Mouse (Mus musculus): Measurements from ENCODE around the gene Dcaf4. TPM values are rescaled to one million over a fixed set of nuclear protein-coding genes. Genes with fewer than 3 reads are reported as not detected.
A peak's percentile ranks its signal among the peaks of the same experiment; 100 is the strongest.

Dcaf4 gene
- total RNA-seq (2015; ENCODE audit: low replicate concordance): 1.8 and 3.8 TPM in 2 replicates
- total RNA-seq (2017; ENCODE audit: low replicate concordance): 3.0 and 5.3 TPM in 2 replicates

GRCm38 (mm10) chr12:83520311-83520890 lies at the start of gene Dcaf4:
Dcaf4 (plus strand) TSS chr12:83520466.
- ATAC-seq (replicated peaks; ENCODE audit: low FRiP score, poor library complexity, severe bottlenecking): peak; percentile 95

- ATAC-seq (replicated peaks; ENCODE audit: low FRiP score, poor library complexity, severe bottlenecking): no peak
Observed at GRCm38 (mm10) chr12:83471760-83472159, 48.5 kb upstream of the Dcaf4 start.

GRCm38 (mm10) chr12:83473987-83474600 lies 46.2 kb upstream of the Dcaf4 start:
- no peak for ATAC-seq (replicated peaks; ENCODE audit: low FRiP score, poor library complexity, severe bottlenecking)

GRCm38 (mm10) chr12:83475419-83475818 lies 44.8 kb upstream of the Dcaf4 start:
- no peak for ATAC-seq (replicated peaks; ENCODE audit: low FRiP score, poor library complexity, severe bottlenecking)

DNA sequence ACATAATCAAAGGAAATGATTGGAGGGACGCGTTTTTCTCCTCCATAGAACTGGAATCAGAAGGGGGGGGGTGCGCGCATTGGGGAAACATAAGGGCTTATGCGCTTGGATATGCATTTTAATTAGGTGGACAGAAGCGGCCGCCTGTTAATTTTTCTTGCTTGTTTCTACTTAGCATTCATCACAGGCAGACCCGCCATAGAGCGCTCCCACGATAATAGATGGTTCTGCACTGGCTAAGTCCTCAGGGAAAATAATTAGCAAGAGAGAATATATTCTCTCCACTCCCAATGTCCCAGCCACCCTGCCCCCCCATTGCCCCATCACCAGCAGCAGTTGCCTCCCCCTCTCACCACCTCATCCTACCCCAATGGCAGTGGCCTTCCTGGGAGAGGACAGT lies 44.0 kb upstream of the Dcaf4 start:
- no peak for ATAC-seq (replicated peaks; ENCODE audit: low FRiP score, poor library complexity, severe bottlenecking)

GRCm38 (mm10) chr12:83479140-83479539 lies 41.1 kb upstream of the Dcaf4 start:
- ATAC-seq (replicated peaks; ENCODE audit: low FRiP score, poor library complexity, severe bottlenecking): peak; percentile 83

- ATAC-seq (replicated peaks; ENCODE audit: low FRiP score, poor library complexity, severe bottlenecking): peak; percentile 45; the same call in 1 of the 2 replicates
Observed at GRCm38 (mm10) chr12:83479818-83480401, 40.4 kb upstream of the Dcaf4 start.

GRCm38 (mm10) chr12:83481439-83481838 lies 38.8 kb upstream of the Dcaf4 start:
- no peak for ATAC-seq (replicated peaks; ENCODE audit: low FRiP score, poor library complexity, severe bottlenecking)

DNA sequence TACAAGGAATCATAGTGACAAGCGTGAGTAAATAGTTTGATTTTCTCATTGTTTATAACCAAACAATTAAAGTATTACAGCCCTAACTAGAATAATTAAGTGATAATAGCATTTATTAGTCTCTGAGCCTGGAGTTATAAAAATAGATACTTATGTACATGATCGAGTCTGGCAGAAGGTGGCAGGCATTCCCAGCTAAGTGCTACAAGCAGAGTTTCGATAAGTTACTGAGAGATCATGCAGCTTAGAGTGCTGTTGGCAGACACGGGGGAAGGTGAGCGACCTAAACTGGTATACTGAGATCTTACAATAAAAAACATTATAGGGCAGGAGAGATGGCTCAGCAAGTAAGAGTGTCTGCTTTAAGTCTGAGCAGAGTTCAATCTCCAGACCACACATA lies 36.6 kb upstream of the Dcaf4 start:
- no peak for ATAC-seq (replicated peaks; ENCODE audit: low FRiP score, poor library complexity, severe bottlenecking)

GRCm38 (mm10) chr12:83484855-83485745 lies 35.2 kb upstream of the Dcaf4 start:
- no peak for ATAC-seq (replicated peaks; ENCODE audit: low FRiP score, poor library complexity, severe bottlenecking)

DNA sequence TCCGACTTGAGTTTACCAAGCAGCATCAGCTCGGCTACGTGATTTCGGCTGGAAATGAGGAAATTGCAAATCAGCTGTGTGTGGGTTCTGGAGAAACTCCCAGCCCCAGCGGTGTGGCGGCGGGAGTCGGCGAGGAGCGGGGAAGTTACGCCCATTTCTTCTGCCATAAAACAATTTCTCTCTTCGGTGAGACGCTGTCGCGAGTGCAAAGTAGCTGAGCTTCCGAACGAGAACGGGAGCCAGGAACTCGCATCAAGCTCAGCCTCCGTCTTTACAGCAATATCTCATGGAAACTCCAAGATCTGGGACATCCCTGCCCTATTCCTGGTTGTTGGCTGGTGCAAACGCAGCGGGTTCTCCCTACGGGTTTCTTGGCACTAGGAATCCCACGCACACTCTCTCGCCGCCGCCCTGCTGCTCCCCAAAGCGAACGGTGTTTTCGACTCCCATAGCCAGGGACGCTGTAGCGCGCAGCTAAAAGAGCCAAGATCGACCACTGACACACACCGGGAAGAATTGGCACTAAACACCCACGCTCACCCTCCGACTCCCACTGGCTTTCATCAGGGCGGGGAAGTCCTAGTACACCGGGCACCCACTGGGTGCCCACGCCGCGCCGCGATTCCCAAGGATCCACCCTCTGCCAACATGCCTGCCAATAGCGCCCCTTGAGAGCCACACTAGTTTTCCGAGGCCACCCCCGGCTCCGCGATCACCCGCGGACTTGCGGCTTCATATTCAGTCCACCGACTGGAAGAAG lies 34.2 kb upstream of the Dcaf4 start:
- ATAC-seq (replicated peaks; ENCODE audit: low FRiP score, poor library complexity, severe bottlenecking): peak; percentile 18; the same call in 1 of the 2 replicates

GRCm38 (mm10) chr12:83486671-83487461 lies 33.4 kb upstream of the Dcaf4 start:
- ATAC-seq (replicated peaks; ENCODE audit: low FRiP score, poor library complexity, severe bottlenecking): peak; percentile 27; the same call in 1 of the 2 replicates

DNA sequence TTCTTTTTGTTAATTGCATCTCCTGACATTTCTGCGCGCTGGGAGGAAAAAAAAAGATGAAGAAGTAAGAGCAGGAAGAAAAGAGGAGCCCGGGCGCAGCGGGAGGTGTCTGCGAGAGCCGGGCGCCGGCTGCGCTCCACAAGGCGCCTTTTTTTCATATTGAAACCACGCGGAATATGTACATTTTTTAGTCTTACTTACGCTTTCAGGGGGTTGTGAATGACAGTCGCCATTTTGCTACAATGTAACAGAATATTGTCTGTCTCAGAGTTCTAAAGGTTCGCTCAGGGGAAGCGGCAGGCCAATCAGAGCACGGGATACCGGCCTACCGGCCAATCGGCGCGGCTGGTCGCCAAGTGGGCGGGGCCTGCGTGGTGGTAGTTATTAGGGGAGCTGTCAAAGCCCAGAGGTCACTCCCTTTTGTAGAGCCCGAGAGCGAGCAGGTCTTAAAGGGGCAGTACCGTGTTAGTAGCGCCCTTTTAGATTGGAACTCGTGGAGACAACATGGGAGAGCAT lies 32.7 kb upstream of the Dcaf4 start, which contains the start of gene Dpf3:
Gene Dpf3, minus strand, starts transcription at position 241 of the 516 bp plus-strand sequence.
- ATAC-seq (replicated peaks; ENCODE audit: low FRiP score, poor library complexity, severe bottlenecking): peak; percentile 89

DNA sequence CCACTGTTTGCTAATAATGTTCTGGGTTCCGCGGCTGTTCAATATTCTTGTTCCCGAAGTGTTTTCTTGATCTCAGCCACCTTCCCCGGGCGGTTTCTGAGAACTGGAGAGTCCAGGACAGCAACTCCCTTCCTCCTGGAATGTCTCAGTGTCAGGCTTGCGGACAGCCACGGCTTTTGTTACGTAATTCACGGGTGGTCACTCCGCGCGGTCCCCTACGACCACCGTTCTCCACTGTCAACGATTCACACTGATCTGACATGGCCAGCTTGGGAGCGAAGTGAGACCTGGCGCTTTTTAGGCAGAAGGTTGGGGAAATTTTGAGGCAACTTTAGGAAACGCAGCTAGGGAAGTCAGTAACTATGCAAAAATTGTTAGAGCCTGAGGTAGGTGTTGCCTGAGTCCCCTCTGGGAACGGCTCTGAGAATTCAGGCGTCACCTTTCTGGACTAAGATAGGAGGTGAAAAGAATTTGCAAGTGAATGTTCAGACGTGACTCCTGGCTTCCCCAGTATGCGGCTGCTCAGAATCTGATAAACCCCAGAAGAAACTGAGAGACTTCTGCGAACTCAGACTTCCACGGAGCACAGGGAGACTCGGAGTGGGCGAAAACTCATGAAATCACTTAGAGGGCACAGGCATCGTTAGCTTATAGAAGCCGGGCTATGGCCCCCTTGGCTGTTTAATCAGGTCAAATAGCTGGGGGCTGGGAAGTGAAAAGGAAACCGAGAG lies 31.9 kb upstream of the Dcaf4 start:
- peak; percentile 33 for ATAC-seq (replicated peaks; ENCODE audit: low FRiP score, poor library complexity, severe bottlenecking)

DNA sequence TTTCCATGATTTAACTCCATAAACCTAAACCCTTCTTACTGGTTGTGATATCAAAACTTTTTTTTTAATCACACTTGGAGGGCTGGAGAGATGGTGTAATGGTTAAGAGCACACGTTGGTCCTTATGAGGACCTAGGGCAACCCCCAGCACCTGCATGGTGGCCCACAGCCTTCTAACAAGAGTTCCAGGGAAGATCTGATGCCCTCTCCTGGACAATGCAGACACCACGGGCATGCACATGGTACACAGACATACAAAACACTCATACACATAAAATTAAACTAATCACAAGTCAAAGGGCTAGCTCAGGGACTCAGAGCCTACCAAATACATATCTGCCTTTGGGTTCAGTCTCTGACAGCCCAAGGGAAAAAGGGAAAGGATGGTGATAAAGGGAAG lies 30.5 kb upstream of the Dcaf4 start:
- ATAC-seq (replicated peaks; ENCODE audit: low FRiP score, poor library complexity, severe bottlenecking): no peak

GRCm38 (mm10) chr12:83491609-83492008 lies 28.7 kb upstream of the Dcaf4 start:
- ATAC-seq (replicated peaks; ENCODE audit: low FRiP score, poor library complexity, severe bottlenecking): no peak

DNA sequence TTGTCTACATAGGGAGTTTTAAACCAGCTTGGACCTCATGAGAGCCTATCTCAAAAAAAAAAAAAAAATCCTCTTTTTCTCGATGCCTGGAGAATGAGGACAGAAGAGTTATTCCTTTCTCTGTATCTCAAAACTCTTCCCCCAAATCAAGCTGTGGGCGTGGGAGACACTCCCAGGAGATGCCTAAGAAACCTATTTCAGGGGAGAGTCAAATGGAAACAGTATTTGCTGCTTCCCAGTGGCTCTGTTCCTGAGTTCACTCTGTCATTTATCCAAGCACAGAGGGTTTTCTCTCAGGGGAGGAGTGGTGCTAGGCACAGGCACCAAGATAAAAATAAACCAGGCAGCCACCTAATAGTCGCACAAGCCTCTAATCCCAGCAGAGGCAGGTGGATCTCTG lies 27.5 kb upstream of the Dcaf4 start:
- ATAC-seq (replicated peaks; ENCODE audit: low FRiP score, poor library complexity, severe bottlenecking): no peak

DNA sequence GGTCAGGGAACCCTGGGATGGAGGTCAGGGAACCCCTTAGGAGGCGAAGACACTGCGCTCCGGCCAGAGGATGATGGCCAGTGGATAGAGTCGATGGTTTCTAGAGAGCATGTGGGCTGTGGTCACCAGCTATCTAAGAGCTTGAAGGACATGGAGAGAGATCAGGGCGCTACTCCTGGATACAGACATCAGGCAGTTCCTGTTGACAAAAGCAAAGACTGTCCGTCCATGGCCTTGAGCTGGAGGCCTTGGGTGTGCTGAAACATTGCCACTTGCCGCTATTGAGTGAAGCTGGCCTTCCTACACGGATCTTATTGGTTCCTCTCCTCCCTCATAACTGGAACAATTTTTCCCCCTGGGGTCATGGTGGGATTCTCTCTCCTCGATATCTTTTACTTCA lies 26.1 kb upstream of the Dcaf4 start:
- ATAC-seq (replicated peaks; ENCODE audit: low FRiP score, poor library complexity, severe bottlenecking): no peak

All from erythroid progenitor cell, adult 5-6 weeks (primary cell).